8 mouse cellular contexts compared by ENCODE assay signal in genomic region chr19:3669100-3669499, GRCm38 (mm10). TPM values are rescaled to one million over a fixed set of nuclear protein-coding genes. Genes with fewer than 3 reads are reported as not detected.
A peak's percentile ranks its signal among the peaks of the same experiment; 100 is the strongest.
DNase-seq lines count a peak whose midpoint lies in the region; ATAC-seq and TF ChIP-seq lines count a peak whose summit lies in the region.

No protein-coding gene starts in this region.

- peak overlapping the region; percentile 73 for H3K27ac ChIP-seq in layer of hippocampus, adult 2 months
- H3K27ac ChIP-seq in embryonic facial prominence, embryonic 10.5 days (replicated peaks) = peak overlapping the region; percentile 62
- 0 out of 2 replicates have a peak overlapping the region, but pooled peaks have one; percentile 23 for H3K27ac ChIP-seq in hindbrain, embryonic 13.5 days
- peak overlapping the region; percentile 55; the same call in 1 of the 2 replicates for H3K27ac ChIP-seq in liver, postnatal 0 days (ENCODE audit: low read depth)
- H3K27ac ChIP-seq in cerebellum, adult 2 months (ENCODE audit: insufficient read depth, low read length) = no peak overlapping the region

- TF ChIP-seq POLR2A in cerebellum, adult 2 months (IDR thresholded peaks at IDR 0.05; ENCODE audit: borderline replicate concordance, insufficient read depth, low read length) = no peak

- H3K4me2 ChIP-seq in hindbrain, embryonic 13.5 days = 0 out of 2 replicates have a peak overlapping the region, but pooled peaks have one; percentile 4
- H3K4me2 ChIP-seq in liver, postnatal 0 days (ENCODE audit: low read depth, low read length) = peak overlapping the region; percentile 44; the same call in 1 of the 2 replicates

- 31% methylated on average over 13 of the region's 13 CpGs for WGBS in embryonic facial prominence, embryonic 10.5 days
- WGBS in hindbrain, embryonic 13.5 days = 63% methylated on average over 13 of the region's 13 CpGs
- WGBS in liver, postnatal 0 days (ENCODE audit: insufficient replicate concordance) = 19% methylated on average over 13 of the region's 13 CpGs
- 33% methylated on average over 13 of the region's 13 CpGs for WGBS in cerebellum, adult 2 months

- peaks cover 62% of the 10 kb centered on the region for H3K4me1 ChIP-seq in embryonic facial prominence, embryonic 10.5 days
- H3K4me1 ChIP-seq in hindbrain, embryonic 13.5 days (replicated peaks) = peaks cover 27% of the 10 kb centered on the region
- H3K4me1 ChIP-seq in liver, postnatal 0 days (ENCODE audit: insufficient read depth) = peaks cover 57% of the 10 kb centered on the region
- peaks cover 2% of the 10 kb centered on the region; the same call in 1 of the 2 replicates for H3K4me1 ChIP-seq in cerebellum, adult 2 months (ENCODE audit: control insufficient read depth, insufficient read depth, low read length)

- H3K27me3 ChIP-seq in embryonic facial prominence, embryonic 10.5 days (replicated peaks; ENCODE audit: low read depth, poor library complexity, severe bottlenecking) = no peaks in the 10 kb centered on the region
- H3K27me3 ChIP-seq in hindbrain, embryonic 13.5 days = no peaks in the 10 kb centered on the region
- H3K27me3 ChIP-seq in liver, postnatal 0 days (ENCODE audit: insufficient read depth, low read length) = no peaks in the 10 kb centered on the region
- H3K27me3 ChIP-seq in cerebellum, adult 2 months (ENCODE audit: control insufficient read depth, insufficient read depth, low read length) = no peaks in the 10 kb centered on the region

- TF ChIP-seq EP300 in liver, postnatal 0 days (IDR thresholded peaks at IDR 0.05; ENCODE audit: low read depth) = no peak

- no peak for DNase-seq in layer of hippocampus, adult 2 months (ENCODE audit: low spot score in 2 of 2)
- DNase-seq in layer of hippocampus, postnatal 36 days = no peak
- DNase-seq in embryonic facial prominence, embryonic 10.5 days (ENCODE audit: low spot score) = peak; percentile 52
- DNase-seq in liver, postnatal 0 days = peak; percentile 31
- DNase-seq in thymus, postnatal 0 days (ENCODE audit: low spot score) = peak; percentile 60
- DNase-seq in cerebellum, adult 2 months = no peak
- DNase-seq in cerebellum, adult 11 months = no peak

- H3K4me3 ChIP-seq in layer of hippocampus, adult 2 months = no peak overlapping the region; the same call in 1 of the 2 replicates
- H3K4me3 ChIP-seq in embryonic facial prominence, embryonic 10.5 days = no peak overlapping the region
- no peak overlapping the region for H3K4me3 ChIP-seq in hindbrain, embryonic 13.5 days
- no peak overlapping the region for H3K4me3 ChIP-seq in liver, postnatal 0 days (ENCODE audit: low read depth, low read length)
- H3K4me3 ChIP-seq in cerebellum, adult 2 months (replicated peaks; ENCODE audit: insufficient read depth, low read depth, low read length) = no peak overlapping the region

- TF ChIP-seq CTCF in layer of hippocampus, adult 2 months (conservative IDR thresholded peaks at IDR 0.05) = peak; percentile 55
- peak; percentile 17; the same call in 1 of the 2 replicates for TF ChIP-seq CTCF in liver, postnatal 0 days (IDR thresholded peaks at IDR 0.05; ENCODE audit: low read depth)
- no peak for TF ChIP-seq CTCF in cerebellum, adult 2 months (IDR thresholded peaks at IDR 0.05; ENCODE audit: borderline replicate concordance, insufficient read depth, low read depth, low read length)

- H3K36me3 ChIP-seq in embryonic facial prominence, embryonic 10.5 days (replicated peaks) = peaks cover 36% of the 10 kb centered on the region
- peaks cover 10% of the 10 kb centered on the region for H3K36me3 ChIP-seq in hindbrain, embryonic 13.5 days
- no peaks in the 10 kb centered on the region; the same call in 1 of the 2 replicates for H3K36me3 ChIP-seq in liver, postnatal 0 days (replicated peaks; ENCODE audit: insufficient read depth, low read length)

- peaks cover 10% of the 10 kb centered on the region; the same call in 1 of the 2 replicates for H3K9me3 ChIP-seq in embryonic facial prominence, embryonic 10.5 days
- peaks cover 6% of the 10 kb centered on the region; the same call in 1 of the 2 replicates for H3K9me3 ChIP-seq in hindbrain, embryonic 13.5 days
- no peaks in the 10 kb centered on the region for H3K9me3 ChIP-seq in liver, postnatal 0 days (ENCODE audit: low read length)

- no peak overlapping the region for H3K9ac ChIP-seq in hindbrain, embryonic 13.5 days
- H3K9ac ChIP-seq in liver, postnatal 0 days (replicated peaks) = no peak overlapping the region

- ATAC-seq in hindbrain, embryonic 13.5 days (ENCODE audit: low FRiP score) = no peak
- ATAC-seq in liver, postnatal 0 days = no peak

RNA-seq across cellular contexts. Expression of gene Lrp5, which starts 17.3 kb away (rescaled TPM):
- total RNA-seq in layer of hippocampus, adult 2 months (2021) = 10 to 100 TPM in 1 of 2 experiments, 1 to 10 TPM in 1; 9.4 to 10.0 TPM
- total RNA-seq in layer of hippocampus, postnatal 36 days (2021) = 10 to 100 TPM; 10.2 to 11.4 TPM
- 5.5 and 5.6 TPM in 2 replicates for polyA plus RNA-seq in embryonic facial prominence, embryonic 10.5 days (2016; fragmentation: Nextera tagmentation; extraction: Ambion mirVana)
- polyA plus RNA-seq in hindbrain, embryonic 13.5 days (2015; fragmentation: Nextera tagmentation; extraction: Ambion mirVana) = 1.4 and 2.0 TPM in 2 replicates
- polyA plus RNA-seq in liver, postnatal 0 days (2015; fragmentation: Nextera tagmentation; extraction: Ambion mirVana) = 2.7 and 3.6 TPM in 2 replicates
- polyA plus RNA-seq in thymus, postnatal 0 days (2015; fragmentation: Nextera tagmentation; extraction: Ambion mirVana) = 1.6 and 2.1 TPM in 2 replicates
- polyA plus RNA-seq in cerebellum, adult 2 months (2012; rRNA removed) = 3.8 and 3.9 TPM in 2 replicates

RNA-seq across cellular contexts. Expression of gene 1810055G02Rik, which starts 39.0 kb away (rescaled TPM):
- 10 to 100 TPM; 23.3 to 27.2 TPM for total RNA-seq in layer of hippocampus, adult 2 months (2021)
- 10 to 100 TPM; 22.4 to 28.7 TPM for total RNA-seq in layer of hippocampus, postnatal 36 days (2021)
- polyA plus RNA-seq in embryonic facial prominence, embryonic 10.5 days (2016; fragmentation: Nextera tagmentation; extraction: Ambion mirVana) = 46.4 and 46.5 TPM in 2 replicates
- 33.5 and 33.9 TPM in 2 replicates for polyA plus RNA-seq in hindbrain, embryonic 13.5 days (2015; fragmentation: Nextera tagmentation; extraction: Ambion mirVana)
- polyA plus RNA-seq in liver, postnatal 0 days (2015; fragmentation: Nextera tagmentation; extraction: Ambion mirVana) = 48.2 and 52.7 TPM in 2 replicates
- polyA plus RNA-seq in thymus, postnatal 0 days (2015; fragmentation: Nextera tagmentation; extraction: Ambion mirVana) = 6.8 and 8.6 TPM in 2 replicates
- polyA plus RNA-seq in cerebellum, adult 2 months (2012; rRNA removed) = 37.2 and 38.2 TPM in 2 replicates

Comparison
In these comparisons a context has a peak if more than half of its experiments do, and no peak if none do; other contexts are left out.
1. DNase-seq: peak in embryonic facial prominence, embryonic 10.5 days (single experiment), liver, postnatal 0 days (single experiment) and thymus, postnatal 0 days (single experiment); none in layer of hippocampus, adult 2 months (0 of 2), layer of hippocampus, postnatal 36 days (0 of 2), cerebellum, adult 2 months (0 of 2) and cerebellum, adult 11 months (single experiment).